Mouse (Mus musculus) midbrain, embryonic 13.5 days (tissue): ENCODE results near the gene Rpl12. TPM values are rescaled to one million over a fixed set of nuclear protein-coding genes. Genes with fewer than 3 reads are reported as not detected.

Source experiments
- ATAC-seq: fragments of 200-750 bp; cut with Nextera tagmentation; 2 replicates; pipeline ENCODE4 v1.8.0; 2017; ENCODE audit warnings: mild to moderate bottlenecking, moderate TSS enrichment, moderate library complexity
- H3K27ac ChIP-seq: fragments of 300-500 bp; sonication (generic); 2 replicates; pipeline ENCODE4 v1.5.1; 2015; ENCODE audit warnings: inconsistent platforms, mild to moderate bottlenecking, moderate library complexity
- H3K27me3 ChIP-seq: fragments of 300-500 bp; sonication (generic); 2 replicates; pipeline ENCODE4 v1.6.1; 2015; ENCODE audit warnings: mild to moderate bottlenecking, inconsistent platforms
- H3K36me3 ChIP-seq: fragments of 300-500 bp; sonication (generic); 2 replicates; pipeline ENCODE4 v1.6.1; 2015; ENCODE audit warnings: mild to moderate bottlenecking, inconsistent platforms
- H3K4me1 ChIP-seq: fragments of 300-500 bp; sonication (generic); replicated peaks from 2 replicates; pipeline ENCODE4 v1.6.1; 2015; ENCODE audit warnings: inconsistent platforms
- H3K4me2 ChIP-seq: fragments of 300-500 bp; sonication (generic); replicated peaks from 2 replicates; pipeline ENCODE4 v1.6.1; 2015; ENCODE audit warnings: moderate library complexity, mild to moderate bottlenecking, inconsistent platforms
- H3K4me3 ChIP-seq: fragments of 300-500 bp; sonication (generic); replicated peaks from 2 replicates; pipeline ENCODE4 v1.5.1; 2015; ENCODE audit warnings: mild to moderate bottlenecking, inconsistent platforms
- H3K9ac ChIP-seq: fragments of 300-500 bp; sonication (generic); replicated peaks from 2 replicates; pipeline ENCODE4 v1.6.1; 2015; ENCODE audit warnings: mild to moderate bottlenecking, inconsistent platforms
- H3K9me3 ChIP-seq: fragments of 300-500 bp; sonication (generic); 2 replicates; pipeline ENCODE4 v1.6.1; 2016; ENCODE audit warnings: mild to moderate bottlenecking, inconsistent platforms
- WGBS: fragments of 180-500 bp; shearing (Covaris S2); methylation state at CpG from one replicate; pipeline ENCODE4 v1.1.7; 2015; 5-methylcytosine and 5-hydroxymethylcytosine counted together
- polyA plus RNA-seq: library from polyadenylated mRNA; unstranded; fragments of >200 nt; fragmentation: Nextera tagmentation; extraction: Ambion mirVana; gene quantifications from 2 replicates; pipeline ENCODE4 v1.2.1, GENCODE M21; 2015

Rpl12 gene
- polyA plus RNA-seq, 1 experiment from 2014 or later: 88.9 TPM

- ATAC-seq: no peak
- H3K27ac ChIP-seq: no peak overlapping the region
- no peak overlapping the region for H3K4me2 ChIP-seq
- no peak overlapping the region for H3K4me3 ChIP-seq
- peaks cover 14% of the 10 kb centered on the region for H3K4me1 ChIP-seq
- 62% methylated on average over 8 of the region's 8 CpGs for WGBS
- no peaks in the 10 kb centered on the region for H3K27me3 ChIP-seq
- no peak overlapping the region for H3K9ac ChIP-seq
- 0 out of 2 replicates have a peak, but pooled peaks cover 5% of the 10 kb centered on the region for H3K9me3 ChIP-seq
- peaks cover 49% of the 10 kb centered on the region for H3K36me3 ChIP-seq
Measured at GRCm38 (mm10) chr2:32957344-32957743, 4.0 kb upstream of the Rpl12 start.

- Histone ChIP-seq H3K27me3 (no peaks in the 10 kb centered on the region), H3K4me2 (peak overlapping the region; percentile 98), H3K4me3 (peak overlapping the region; percentile 85), H3K9ac (peak overlapping the region; percentile 95), H3K9me3 (no peaks in the 10 kb centered on the region), H3K27ac (no peak overlapping the region), H3K4me1 (peaks cover 36% of the 10 kb centered on the region), H3K36me3 (peaks cover 46% of the 10 kb centered on the region)
- ATAC-seq: no peak
- 94% methylated on average over 4 of the region's 4 CpGs for WGBS
Measured at GRCm38 (mm10) chr2:32960273-32960672, 1.1 kb upstream of the Rpl12 start.

- Histone ChIP-seq H3K9me3 (no peaks in the 10 kb centered on the region), H3K9ac (peak overlapping the region; percentile 95), H3K27ac (peak overlapping the region; percentile 79), H3K4me2 (peak overlapping the region; percentile 98), H3K27me3 (no peaks in the 10 kb centered on the region), H3K4me1 (peaks cover 49% of the 10 kb centered on the region), H3K4me3 (peak overlapping the region; percentile 85), H3K36me3 (peaks cover 27% of the 10 kb centered on the region)
- WGBS: under 1% methylated on average over 33 of the region's 33 CpGs
- ATAC-seq: peak; percentile 12; the same call in 1 of the 2 replicates
Measured at GRCm38 (mm10) chr2:32962062-32962874, 909 bp downstream of the Rpl12 start.

- no peaks in the 10 kb centered on the region for H3K9me3 ChIP-seq
- H3K4me3 ChIP-seq: peak overlapping the region; percentile 85
- peak overlapping the region; percentile 98 for H3K4me2 ChIP-seq
- no peak overlapping the region for H3K27ac ChIP-seq
- H3K9ac ChIP-seq: peak overlapping the region; percentile 95
- no peak for ATAC-seq
- WGBS: 11% methylated on average over 9 of the region's 9 CpGs
- peaks cover 24% of the 10 kb centered on the region for H3K36me3 ChIP-seq
- H3K27me3 ChIP-seq: no peaks in the 10 kb centered on the region
- H3K4me1 ChIP-seq: peaks cover 55% of the 10 kb centered on the region
Measured at GRCm38 (mm10) chr2:32962875-32963220, 1.5 kb downstream of the Rpl12 start.

- Histone ChIP-seq H3K36me3 (peaks cover 24% of the 10 kb centered on the region), H3K27me3 (no peaks in the 10 kb centered on the region), H3K27ac (no peak overlapping the region), H3K9me3 (no peaks in the 10 kb centered on the region), H3K9ac (peak overlapping the region; percentile 95; the same call in 1 of the 2 replicates), H3K4me3 (peak overlapping the region; percentile 85), H3K4me2 (peak overlapping the region; percentile 98), H3K4me1 (peaks cover 61% of the 10 kb centered on the region)
- ATAC-seq: no peak
- WGBS: 72% methylated on average over 4 of the region's 4 CpGs
Measured at GRCm38 (mm10) chr2:32963544-32963943, 2.2 kb downstream of the Rpl12 start.

GRCm38 (mm10) chr2:32963981-32964380, 2.6 kb downstream of the Rpl12 start:
- H3K4me1 ChIP-seq: peaks cover 61% of the 10 kb centered on the region
- H3K4me3 ChIP-seq: no peak overlapping the region
- no peak overlapping the region; the same call in 1 of the 2 replicates for H3K4me2 ChIP-seq
- WGBS: 76% methylated on average over 1 of the region's 1 CpGs
- no peak for ATAC-seq
- no peak overlapping the region for H3K9ac ChIP-seq
- H3K27ac ChIP-seq: no peak overlapping the region
- peaks cover 24% of the 10 kb centered on the region for H3K36me3 ChIP-seq
- H3K9me3 ChIP-seq: no peaks in the 10 kb centered on the region
- H3K27me3 ChIP-seq: no peaks in the 10 kb centered on the region

GRCm38 (mm10) chr2:32964659-32965457, 3.5 kb downstream of the Rpl12 start:
- peaks cover 61% of the 10 kb centered on the region for H3K4me1 ChIP-seq
- 26% methylated on average over 10 of the region's 10 CpGs for WGBS
- H3K27me3 ChIP-seq: no peaks in the 10 kb centered on the region
- H3K36me3 ChIP-seq: peaks cover 24% of the 10 kb centered on the region
- no peak overlapping the region for H3K9ac ChIP-seq
- no peak overlapping the region for H3K27ac ChIP-seq
- H3K4me3 ChIP-seq: no peak overlapping the region
- no peak for ATAC-seq
- no peak overlapping the region for H3K4me2 ChIP-seq
- no peaks in the 10 kb centered on the region for H3K9me3 ChIP-seq

GRCm38 (mm10) chr2:32965511-32966183, 4.3 kb downstream of the Rpl12 start:
- ATAC-seq: no peak
- H3K27ac ChIP-seq: no peak overlapping the region
- no peaks in the 10 kb centered on the region for H3K27me3 ChIP-seq
- peak overlapping the region; percentile 80; the same call in 1 of the 2 replicates for H3K4me2 ChIP-seq
- peaks cover 55% of the 10 kb centered on the region for H3K4me1 ChIP-seq
- H3K36me3 ChIP-seq: peaks cover 24% of the 10 kb centered on the region
- H3K9me3 ChIP-seq: no peaks in the 10 kb centered on the region
- 0 out of 2 replicates have a peak overlapping the region, but pooled peaks have one; percentile 72 for H3K4me3 ChIP-seq
- 17% methylated on average over 7 of the region's 7 CpGs for WGBS
- H3K9ac ChIP-seq: no peak overlapping the region

GRCm38 (mm10) chr2:32966184-32966688, 4.9 kb downstream of the Rpl12 start:
- Histone ChIP-seq H3K9ac (peak overlapping the region; percentile 82), H3K36me3 (peaks cover 24% of the 10 kb centered on the region), H3K27me3 (no peaks in the 10 kb centered on the region), H3K9me3 (no peaks in the 10 kb centered on the region), H3K27ac (peak overlapping the region; percentile 94), H3K4me1 (peaks cover 51% of the 10 kb centered on the region), H3K4me3 (peak overlapping the region; percentile 72), H3K4me2 (peak overlapping the region; percentile 80)
- WGBS: 11% methylated on average over 13 of the region's 13 CpGs
- ATAC-seq: no peak

GRCm38 (mm10) chr2:32966689-32967631, 5.6 kb downstream of the Rpl12 start:
- H3K9me3 ChIP-seq: no peaks in the 10 kb centered on the region
- peak overlapping the region; percentile 82 for H3K9ac ChIP-seq
- H3K27me3 ChIP-seq: no peaks in the 10 kb centered on the region
- peak; percentile 92 for ATAC-seq
- peaks cover 52% of the 10 kb centered on the region for H3K4me1 ChIP-seq
- H3K36me3 ChIP-seq: peaks cover 24% of the 10 kb centered on the region
- peak overlapping the region; percentile 94 for H3K27ac ChIP-seq
- peak overlapping the region; percentile 72 for H3K4me3 ChIP-seq
- peak overlapping the region; percentile 80 for H3K4me2 ChIP-seq
- under 1% methylated on average over 55 of the region's 55 CpGs for WGBS
